ENCODE assay signal across 21 mouse cellular contexts in the genomic region with DNA sequence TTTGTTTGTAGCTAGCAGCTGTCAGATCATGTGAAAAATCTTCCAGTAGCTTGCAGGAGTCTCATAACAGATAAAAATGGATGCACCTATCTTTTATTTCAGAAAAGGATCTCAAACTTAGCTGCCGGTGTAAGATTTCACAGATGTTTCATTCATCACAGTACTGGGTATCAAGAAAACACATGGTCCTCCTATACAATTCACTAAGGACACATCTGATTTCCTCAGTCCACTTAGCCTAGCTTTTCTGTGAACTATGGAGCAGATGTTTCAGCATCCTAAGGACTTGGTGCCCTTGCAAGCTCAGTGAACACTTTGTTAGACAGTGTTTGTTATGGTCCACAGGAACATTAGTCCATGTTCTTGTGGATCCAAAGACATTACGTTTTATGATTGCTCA. TPM values are rescaled to one million over a fixed set of nuclear protein-coding genes. Genes with fewer than 3 reads are reported as not detected.
"Had no signal": no experiment of that assay in that cellular context is flagged by ENCODE, and none has a peak within 500 bp of the region (broad histone marks: within the 10 kb centered on the region; RNA-seq: fewer than 3 reads in every experiment).

No protein-coding gene starts in this region.

- H3K9ac ChIP-seq: liver, embryonic 12.5 days; liver, embryonic 15.5 days; lung, embryonic 15.5 days; midbrain, embryonic 13.5 days; neural tube, embryonic 13.5 days; stomach, embryonic 15.5 days had no signal

- DNase-seq: kidney, adult 18-20 months; kidney, postnatal 14 days; kidney, postnatal 4 days; layer of hippocampus, postnatal 36 days; liver; retina, postnatal 1 day; spleen, adult 18-20 months had no signal

- H3K4me2 ChIP-seq: liver, embryonic 12.5 days; liver, embryonic 15.5 days; lung, embryonic 15.5 days; midbrain, embryonic 13.5 days; neural tube, embryonic 13.5 days; stomach, embryonic 15.5 days had no signal

- H3K27me3 ChIP-seq: liver, embryonic 12.5 days; liver, embryonic 15.5 days; lung, embryonic 15.5 days; megakaryocyte, embryonic 14.5 days; midbrain, embryonic 13.5 days; neural tube, embryonic 13.5 days; stomach, embryonic 15.5 days had no signal

- ATAC-seq: liver, embryonic 12.5 days; midbrain, embryonic 13.5 days; midbrain, embryonic 16.5 days had no signal

- H3K4me1 ChIP-seq: lung, embryonic 15.5 days; midbrain, embryonic 10.5 days; midbrain, embryonic 13.5 days; neural tube, embryonic 13.5 days; stomach, embryonic 15.5 days had no signal

- H3K9me3 ChIP-seq: liver, embryonic 12.5 days; liver, embryonic 15.5 days; lung, embryonic 15.5 days; megakaryocyte, embryonic 14.5 days; midbrain, embryonic 10.5 days; midbrain, embryonic 13.5 days; neural tube, embryonic 13.5 days; stomach, embryonic 15.5 days had no signal

- H3K36me3 ChIP-seq: liver, embryonic 12.5 days; liver, embryonic 15.5 days; lung, embryonic 15.5 days; midbrain, embryonic 10.5 days; midbrain, embryonic 13.5 days; neural tube, embryonic 13.5 days; stomach, embryonic 15.5 days had no signal

- H3K27ac ChIP-seq: liver, embryonic 12.5 days; liver, embryonic 15.5 days; lung, embryonic 15.5 days; midbrain, embryonic 10.5 days; midbrain, embryonic 13.5 days; neural tube, embryonic 13.5 days; stomach, embryonic 15.5 days had no signal

- H3K4me3 ChIP-seq: liver, embryonic 12.5 days; liver, embryonic 15.5 days; lung, embryonic 15.5 days; megakaryocyte, embryonic 14.5 days; midbrain, embryonic 10.5 days; midbrain, embryonic 13.5 days; myocyte; neural tube, embryonic 13.5 days; stomach, embryonic 15.5 days had no signal

RNA-seq across cellular contexts. Expression of a gene that starts 33.0 kb away (rescaled TPM):
- total RNA-seq: monocyte, adult 5-6 weeks; neutrophil, adult 5-6 weeks had no signal
- polyA plus RNA-seq: kidney, embryonic 16.5 days; limb, embryonic 11.5 days; liver, embryonic 12.5 days; liver, embryonic 15.5 days; lung, embryonic 15.5 days; midbrain, embryonic 10.5 days; midbrain, embryonic 13.5 days; midbrain, embryonic 16.5 days; myocyte; neural tube, embryonic 13.5 days had no signal

RNA-seq across cellular contexts. Expression of a gene that starts 38.8 kb away (rescaled TPM):
- total RNA-seq: monocyte, adult 5-6 weeks; neutrophil, adult 5-6 weeks had no signal
- polyA plus RNA-seq: kidney, embryonic 16.5 days; limb, embryonic 11.5 days; liver, embryonic 12.5 days; liver, embryonic 15.5 days; lung, embryonic 15.5 days; midbrain, embryonic 10.5 days; midbrain, embryonic 13.5 days; midbrain, embryonic 16.5 days; myocyte; neural tube, embryonic 13.5 days had no signal

RNA-seq across cellular contexts. Expression of a gene that starts 44.6 kb away (rescaled TPM):
- total RNA-seq: monocyte, adult 5-6 weeks; neutrophil, adult 5-6 weeks had no signal
- polyA plus RNA-seq: kidney, embryonic 16.5 days; limb, embryonic 11.5 days; liver, embryonic 12.5 days; liver, embryonic 15.5 days; lung, embryonic 15.5 days; midbrain, embryonic 10.5 days; midbrain, embryonic 13.5 days; midbrain, embryonic 16.5 days; myocyte; neural tube, embryonic 13.5 days had no signal

RNA-seq across cellular contexts. Expression of a gene that starts 50.4 kb away (rescaled TPM):
- total RNA-seq: monocyte, adult 5-6 weeks; neutrophil, adult 5-6 weeks had no signal
- polyA plus RNA-seq: kidney, embryonic 16.5 days; limb, embryonic 11.5 days; liver, embryonic 12.5 days; liver, embryonic 15.5 days; lung, embryonic 15.5 days; midbrain, embryonic 10.5 days; midbrain, embryonic 13.5 days; midbrain, embryonic 16.5 days; myocyte; neural tube, embryonic 13.5 days had no signal

RNA-seq across cellular contexts. Expression of a gene that starts 56.2 kb away (rescaled TPM):
- total RNA-seq: monocyte, adult 5-6 weeks; neutrophil, adult 5-6 weeks had no signal
- polyA plus RNA-seq: kidney, embryonic 16.5 days; limb, embryonic 11.5 days; liver, embryonic 12.5 days; liver, embryonic 15.5 days; lung, embryonic 15.5 days; midbrain, embryonic 10.5 days; midbrain, embryonic 13.5 days; midbrain, embryonic 16.5 days; myocyte; neural tube, embryonic 13.5 days had no signal
